Mouse (Mus musculus): ENCODE data around the gene Dapk3.

The Dapk3 gene

DNA sequence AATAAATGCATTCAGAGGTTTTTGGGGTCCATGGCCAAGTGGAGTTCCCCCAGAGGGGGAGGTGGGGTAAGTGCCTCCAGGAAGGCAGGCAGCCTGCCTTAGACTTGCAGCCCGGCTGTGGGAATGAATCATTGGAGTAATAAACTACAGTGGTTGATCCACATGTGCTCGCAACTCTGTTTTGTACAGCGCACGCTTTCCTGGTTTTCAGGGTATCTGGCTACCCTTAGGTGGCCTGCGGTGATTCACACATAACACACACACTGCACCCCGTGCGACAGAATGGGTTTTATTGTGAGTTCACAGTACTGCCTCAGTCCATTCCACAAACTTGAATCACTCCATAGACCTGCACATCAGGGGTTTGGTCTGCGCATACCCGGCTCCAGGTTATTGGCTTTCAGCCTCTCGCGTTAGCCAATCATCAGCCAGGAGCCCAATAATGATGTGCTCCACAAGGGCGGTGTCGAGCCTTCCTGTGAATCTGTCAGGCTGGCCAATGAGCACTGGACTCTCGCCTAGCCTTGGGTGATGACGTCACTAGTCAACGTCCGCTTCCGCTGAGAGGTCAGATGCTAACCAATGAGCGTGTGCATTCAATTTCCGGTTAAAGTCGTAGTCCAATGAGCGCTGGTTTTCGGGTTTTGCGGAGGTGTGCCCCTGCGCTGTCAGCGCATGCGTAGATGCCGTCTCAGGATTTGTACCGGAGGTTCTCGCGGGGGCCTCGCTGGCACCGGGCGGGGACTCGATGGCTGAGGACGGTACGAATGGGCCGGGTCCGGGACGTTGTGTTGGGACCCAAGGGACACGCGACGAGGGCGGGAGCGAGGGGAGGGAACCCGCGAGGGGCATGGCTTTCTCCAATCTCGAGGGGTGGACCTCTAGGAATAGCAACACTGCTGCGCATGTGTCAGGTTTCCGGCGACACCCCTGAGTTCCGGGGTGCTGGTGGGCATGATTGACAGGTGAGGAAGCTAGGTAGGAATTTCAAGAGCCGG is at the start of gene Dapk3:
TSS of gene Dapk3 (plus strand) at position 670 of the 998 bp plus-strand sequence.
- peak; percentile 99 for DNase-seq (ENCODE audit: extremely low spot score)

DNA sequence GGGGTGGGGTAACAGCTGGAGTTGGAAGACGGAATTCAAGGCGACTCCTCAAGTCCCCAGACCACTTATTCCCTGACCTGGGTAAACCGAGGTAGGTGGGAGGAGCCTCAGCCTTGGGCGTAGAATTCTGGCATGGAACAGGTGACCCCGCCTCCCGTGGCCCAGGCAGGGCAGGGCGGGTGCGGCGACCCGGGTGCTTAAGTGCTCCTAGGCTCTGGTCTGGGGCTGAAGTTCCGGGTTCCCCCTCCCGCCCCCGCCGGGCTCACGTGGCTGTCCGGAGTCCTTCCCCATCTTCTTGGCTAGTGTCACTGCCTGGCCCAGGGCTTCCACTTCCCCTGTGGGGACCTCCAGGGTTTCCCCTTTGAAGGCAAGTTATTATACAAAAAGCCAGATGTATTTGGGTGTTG is 48.6 kb upstream of the Dapk3 start:
- DNase-seq (ENCODE audit: extremely low spot score), result no peak

DNA sequence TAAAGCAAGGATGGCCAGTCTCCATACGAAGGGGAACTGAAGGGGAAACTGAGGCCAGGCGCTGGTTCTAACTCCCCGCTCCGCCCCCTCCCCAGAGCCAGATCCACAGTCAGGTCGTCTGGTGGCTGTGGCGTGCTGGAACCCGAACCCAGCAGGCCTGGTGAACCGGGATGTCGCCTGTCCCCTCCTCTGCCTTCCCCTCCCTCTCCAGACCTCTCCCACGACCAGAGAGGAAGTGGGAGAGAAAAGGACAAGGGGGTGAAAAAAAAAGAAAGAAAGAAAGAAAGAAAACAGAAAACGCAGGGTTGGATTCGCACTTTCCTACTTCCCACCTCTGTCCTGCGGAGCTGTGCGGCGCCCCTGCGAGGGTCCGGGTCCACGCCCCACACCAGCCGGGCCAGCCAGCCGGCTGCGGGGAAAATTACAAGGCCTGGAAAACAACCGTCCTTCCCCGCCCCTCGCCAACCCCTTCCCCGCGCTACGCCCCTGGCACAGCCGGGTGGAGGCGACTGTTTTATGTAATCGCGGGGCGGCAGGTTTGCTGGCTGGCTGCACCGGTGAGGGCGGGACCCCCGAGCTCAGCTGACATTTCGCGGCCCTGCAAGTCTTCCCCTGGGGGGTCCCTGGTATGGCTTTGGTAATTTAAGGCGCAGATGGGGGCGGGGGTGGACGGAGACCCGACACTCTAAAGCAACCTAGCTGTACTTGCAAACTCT is 47.7 kb upstream of the Dapk3 start, which contains the start of gene Zbtb7a:
TSS of gene Zbtb7a (plus strand) at position 255 of the 716 bp plus-strand sequence.
- peak; percentile 58 for DNase-seq (ENCODE audit: extremely low spot score)

DNA sequence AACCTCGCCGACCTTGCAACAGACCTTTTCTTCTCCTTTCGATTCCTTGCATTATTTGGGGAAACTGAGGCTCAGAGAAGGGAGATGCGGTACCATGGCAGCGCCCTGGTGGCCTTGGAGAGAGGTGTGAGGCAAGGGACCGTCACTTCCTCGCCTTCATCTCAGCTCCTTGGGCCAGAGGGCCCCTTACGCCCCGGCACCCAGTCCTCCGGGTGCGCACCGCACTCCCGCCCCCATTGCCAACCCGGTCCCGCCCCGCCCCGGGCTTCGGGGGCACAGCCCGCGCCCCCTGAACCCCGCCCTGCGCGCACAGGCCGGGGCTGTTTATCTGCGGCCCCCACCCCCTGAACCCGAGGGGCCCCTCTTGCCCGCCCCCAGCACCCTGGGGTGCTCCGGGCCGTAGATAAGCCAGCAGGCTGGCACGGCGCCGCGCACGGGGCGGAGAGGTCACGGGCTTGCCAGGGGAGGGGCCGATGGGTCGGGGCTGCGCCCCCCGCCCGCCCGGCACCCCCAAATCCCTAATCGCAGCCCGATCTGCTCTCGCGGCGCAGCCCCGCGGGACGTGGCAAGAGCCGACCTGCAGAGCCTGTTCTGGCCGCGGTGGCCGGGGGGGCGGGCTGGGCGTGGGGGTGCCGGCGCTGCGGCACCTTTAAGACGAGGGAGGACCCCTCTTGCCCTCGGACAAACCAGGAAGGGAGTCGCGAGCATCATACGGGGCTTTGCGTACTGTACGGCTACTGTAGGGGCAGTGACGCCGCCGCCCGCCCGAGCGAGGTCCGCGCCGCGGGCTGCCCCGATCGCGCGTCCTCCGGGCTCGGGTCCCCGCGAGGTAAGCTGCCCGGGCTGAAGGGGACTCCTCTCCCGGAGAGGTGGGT is 46.7 kb upstream of the Dapk3 start:
- DNase-seq (ENCODE audit: extremely low spot score), result peak; percentile 74

DNA sequence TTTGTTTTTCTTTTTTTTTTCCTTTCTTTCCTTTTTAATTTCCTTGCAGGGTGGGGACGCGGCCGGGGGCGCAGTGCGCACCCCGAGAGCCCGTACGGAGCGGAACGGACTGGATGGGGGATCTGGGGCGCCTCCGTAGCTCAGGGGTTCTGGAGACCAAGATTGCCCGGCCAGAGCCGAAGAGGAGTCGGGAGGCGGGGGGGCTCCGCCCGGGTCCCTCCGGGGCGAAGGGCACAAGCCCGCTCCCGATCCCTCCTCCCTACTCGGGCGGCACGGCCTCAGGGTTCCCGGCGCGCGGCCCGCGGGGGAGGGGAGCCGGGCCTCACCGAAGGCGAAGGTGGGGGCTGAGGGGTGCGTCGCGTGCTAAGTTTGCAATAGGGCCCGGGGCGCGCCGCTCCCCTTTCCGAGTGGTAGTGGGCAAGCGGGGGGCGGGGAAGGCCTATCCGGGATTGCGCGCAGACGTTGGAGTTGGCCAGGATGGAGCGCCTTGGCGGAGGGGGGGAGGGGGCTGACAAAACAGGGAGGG is 46.0 kb upstream of the Dapk3 start:
- DNase-seq (ENCODE audit: extremely low spot score), result peak; percentile 85

DNA sequence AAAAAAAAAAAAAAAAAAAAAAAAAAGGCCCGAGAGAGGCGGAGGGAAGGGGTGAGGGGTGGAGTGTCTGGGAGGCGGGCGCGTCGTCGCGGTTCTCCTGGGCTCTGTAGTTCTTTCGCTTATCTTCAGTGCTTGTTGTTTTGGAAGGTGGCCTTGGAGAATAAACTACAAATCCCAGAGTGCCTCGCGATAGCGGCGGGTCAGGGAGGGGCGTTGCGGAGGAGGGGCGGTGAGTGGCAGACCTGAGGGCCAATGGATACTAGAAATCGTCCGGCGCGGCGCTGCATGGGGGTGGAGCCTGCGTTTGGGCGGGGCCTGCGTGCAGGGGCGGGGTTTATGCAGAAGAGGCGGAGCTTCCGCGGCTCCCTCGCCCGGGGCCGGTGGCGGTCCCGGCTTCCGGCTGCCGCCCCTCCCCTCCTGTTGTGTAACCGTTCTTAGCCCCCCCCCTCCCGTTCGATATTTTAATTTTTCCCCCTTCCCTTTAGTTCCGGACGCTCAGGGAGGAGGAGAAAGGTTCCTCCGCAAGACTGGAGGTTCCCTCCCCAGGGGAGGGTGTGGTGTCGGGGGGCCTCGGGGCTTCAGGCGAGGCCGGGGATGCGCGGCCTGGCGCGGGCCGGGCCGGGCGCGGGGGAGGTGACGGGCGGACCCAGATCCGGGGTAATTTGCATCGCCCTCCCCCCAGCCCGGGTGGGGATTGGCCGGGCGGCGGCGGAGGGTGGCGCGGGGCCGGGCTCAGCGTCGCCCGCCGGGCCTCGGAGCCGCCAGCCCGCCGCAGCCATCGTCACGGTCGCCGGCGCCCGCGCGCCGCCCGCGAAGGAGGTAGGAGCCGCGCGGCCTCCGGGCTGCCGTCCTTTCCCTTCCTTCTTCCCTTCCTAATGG is 45.3 kb upstream of the Dapk3 start:
- peak; percentile 100 for DNase-seq (ENCODE audit: extremely low spot score)

DNA sequence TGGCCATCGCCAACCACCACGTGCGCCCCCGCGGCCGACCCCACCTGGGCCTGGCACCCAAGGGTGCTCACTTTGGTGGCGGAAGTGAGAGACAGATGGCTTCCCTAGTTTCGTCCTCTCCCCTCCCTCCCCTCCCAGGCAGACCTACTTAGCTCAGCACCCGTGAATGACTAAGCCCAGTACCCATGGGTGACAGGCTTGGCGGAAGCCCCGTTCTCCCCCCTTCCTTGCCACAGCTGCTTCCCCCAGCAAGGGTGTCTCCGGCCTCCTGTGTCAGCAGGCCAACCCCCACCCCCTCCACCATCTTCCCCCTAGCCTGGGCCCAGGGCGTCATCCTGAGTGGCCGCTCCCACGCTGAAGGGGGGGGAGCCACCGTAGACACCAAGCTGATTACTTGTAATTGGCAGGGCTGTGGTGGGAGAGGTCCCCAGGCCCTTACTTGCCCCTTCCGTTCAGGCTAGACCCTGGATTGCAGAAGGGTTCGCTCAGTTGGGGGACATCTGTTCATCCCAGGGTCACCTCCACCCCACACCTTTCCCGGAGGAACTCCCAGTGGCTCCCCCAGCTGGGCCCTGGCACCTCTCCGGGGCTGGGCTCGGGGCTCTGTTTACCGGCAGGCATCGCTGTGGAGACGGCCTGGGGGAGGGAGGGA is 44.5 kb upstream of the Dapk3 start:
- DNase-seq (ENCODE audit: extremely low spot score), result peak; percentile 61

DNA sequence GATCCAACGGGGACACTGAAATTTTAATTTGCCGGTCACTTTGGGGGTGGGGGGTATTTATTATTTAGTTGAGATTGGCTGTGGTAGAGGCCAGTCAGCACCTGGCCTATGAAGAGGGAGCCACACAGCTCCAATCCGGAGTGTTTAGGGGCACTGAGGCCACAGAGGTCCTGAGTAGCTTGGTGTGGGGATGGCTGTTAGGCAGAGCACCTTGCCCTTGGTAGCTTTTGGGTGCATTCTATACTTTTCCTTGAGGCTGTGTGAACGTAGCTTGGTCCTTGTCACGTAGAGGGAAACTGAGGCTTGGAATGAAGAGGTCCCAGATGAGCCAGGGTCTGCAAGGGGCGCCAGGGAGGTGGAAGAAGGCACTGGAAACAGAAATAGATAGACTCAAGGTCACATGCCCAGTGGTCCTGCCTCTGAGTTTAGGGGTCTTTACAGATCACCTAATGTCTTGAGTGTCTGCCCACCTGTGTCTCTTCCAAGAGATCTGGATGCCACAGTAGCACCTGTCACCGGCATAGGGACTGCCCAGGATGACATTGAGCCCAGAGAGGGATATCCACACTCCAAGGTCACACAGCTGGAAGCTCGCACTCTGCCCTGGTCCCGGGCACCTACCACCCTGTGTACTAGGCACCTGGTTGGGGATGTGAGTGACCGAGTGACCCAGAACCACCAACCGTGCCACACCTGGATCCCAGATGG is 43.8 kb upstream of the Dapk3 start:
- no peak for DNase-seq (ENCODE audit: extremely low spot score)

DNA sequence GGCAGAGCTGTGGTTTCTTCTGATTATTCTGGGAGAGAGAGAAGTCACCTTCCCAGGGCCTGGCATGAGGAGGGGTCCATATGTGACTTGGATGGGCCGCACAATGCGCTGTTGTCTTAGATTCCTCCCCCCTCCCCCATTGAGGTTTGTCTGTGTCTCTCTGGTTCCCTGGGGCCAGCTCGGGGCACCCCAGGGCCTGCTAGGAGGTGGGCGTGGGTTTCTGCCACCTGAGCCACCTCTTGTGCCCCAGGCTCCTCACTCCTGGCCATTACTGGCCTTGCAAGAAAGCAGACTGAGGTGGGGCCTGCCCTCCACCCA is 43.3 kb upstream of the Dapk3 start:
- no peak for DNase-seq (ENCODE audit: extremely low spot score)

DNA sequence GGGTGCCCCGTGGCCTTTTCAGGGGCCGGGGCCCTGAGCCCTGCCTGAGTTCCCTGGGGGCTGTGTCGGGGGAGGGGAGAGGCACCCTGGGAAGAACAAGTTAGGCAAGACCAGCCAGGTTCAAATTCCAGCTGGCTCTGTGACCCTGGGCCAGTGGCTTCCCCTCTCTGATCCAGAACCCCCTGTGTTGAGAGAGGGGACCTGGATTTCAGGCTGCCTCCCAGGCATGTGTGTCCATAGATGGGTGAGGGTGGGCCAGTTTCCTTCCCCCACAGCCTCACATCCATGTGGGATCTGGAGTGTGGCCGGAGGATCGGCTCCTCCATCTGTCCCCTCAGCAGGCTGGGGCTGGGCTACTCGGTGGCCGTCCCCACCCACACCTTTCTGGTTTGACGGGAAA is 42.8 kb upstream of the Dapk3 start:
- DNase-seq (ENCODE audit: extremely low spot score), result no peak

DNA sequence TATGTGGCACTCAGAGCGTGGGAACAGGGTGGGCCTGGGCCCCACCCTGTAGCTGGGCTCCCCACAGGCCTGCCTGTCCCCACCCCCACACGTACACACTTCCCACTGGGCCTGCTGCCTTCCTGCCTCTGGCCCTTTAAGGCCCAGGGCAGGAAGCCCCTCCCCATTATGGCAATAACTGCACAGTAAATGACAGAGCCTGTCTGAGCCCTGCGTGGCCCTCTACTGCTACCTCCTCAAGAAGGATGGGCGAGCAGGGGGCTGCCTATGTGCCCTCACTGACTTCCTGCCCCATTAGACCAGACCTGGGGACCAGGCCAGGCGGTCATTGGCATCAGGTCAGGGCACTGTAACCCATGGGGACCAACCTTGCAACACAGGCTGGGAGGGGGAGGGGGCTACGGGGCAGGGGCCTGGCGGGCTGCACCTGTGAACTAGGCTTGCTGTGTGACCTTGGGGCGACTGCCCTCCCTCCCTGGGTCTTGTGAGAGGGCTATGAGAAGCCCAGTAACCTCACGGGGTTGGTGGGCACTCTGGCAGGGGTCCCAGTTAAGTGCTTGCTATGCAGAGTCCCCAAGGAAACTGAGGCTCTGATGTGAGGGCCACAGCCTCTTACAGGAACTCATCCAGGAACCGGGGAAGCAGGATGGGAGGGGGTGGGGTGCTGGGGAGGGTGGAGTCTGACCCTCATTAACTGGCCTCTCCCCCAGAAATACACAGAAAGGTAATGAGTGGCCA is 41.9 kb upstream of the Dapk3 start:
- DNase-seq (ENCODE audit: extremely low spot score), result no peak

DNA sequence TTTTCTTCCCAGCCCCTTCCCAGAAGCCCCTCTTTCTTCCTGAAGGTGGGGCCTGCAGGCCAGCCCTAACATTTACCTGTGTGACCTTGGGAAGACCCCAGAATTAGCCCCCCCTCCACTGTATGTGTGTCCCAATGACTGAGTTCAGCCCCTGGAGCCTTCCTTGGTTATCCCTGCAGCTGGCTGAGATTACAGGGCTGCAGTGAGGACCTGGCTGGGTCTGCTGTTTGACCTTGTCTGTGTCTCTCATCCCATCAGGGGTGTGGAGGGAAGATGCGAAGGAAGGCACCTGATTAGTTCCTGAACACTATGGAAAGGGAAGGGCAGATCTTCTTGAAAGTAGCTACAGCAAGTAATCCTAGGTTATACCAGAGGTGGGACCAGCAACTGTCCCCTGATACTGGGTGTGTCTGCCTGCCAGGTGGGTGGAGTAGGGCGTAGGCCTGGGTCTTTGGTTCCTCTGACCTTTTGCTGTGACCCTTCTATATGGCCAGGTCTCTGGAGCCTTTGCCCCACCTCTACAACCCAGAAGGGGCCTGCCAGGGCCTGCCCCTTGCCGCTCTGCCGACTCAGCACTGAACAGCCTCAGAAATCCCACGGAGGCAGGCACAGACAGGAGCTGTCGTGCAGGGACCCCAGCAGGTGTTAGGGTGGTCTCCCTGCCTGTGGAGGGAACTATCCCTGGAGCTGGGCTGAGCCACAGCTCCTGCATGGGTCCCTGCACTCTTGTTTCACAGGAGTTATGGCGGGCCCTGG is 41.2 kb upstream of the Dapk3 start:
- no peak for DNase-seq (ENCODE audit: extremely low spot score)

DNA sequence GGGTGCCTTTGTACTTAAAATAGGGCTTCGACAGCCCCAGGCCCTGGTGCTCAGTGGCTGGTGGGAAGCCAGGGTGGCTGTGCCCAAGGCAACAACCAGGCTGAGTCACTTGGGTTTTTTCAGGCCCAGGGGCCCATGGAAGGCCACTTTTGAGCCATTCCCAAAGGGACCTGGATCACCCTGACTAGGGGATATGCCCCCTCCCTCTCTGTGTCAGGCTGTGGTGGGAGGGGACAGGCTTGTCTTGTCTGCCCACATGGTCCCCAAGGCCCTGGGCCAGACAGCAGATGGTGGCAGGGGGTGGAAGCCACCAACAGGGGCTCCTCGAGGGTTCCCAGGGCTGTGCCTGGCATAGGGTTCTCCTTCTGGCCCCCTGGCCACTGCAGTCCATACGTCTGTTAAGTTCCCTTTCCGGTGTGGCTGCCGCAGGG is 40.2 kb upstream of the Dapk3 start:
- DNase-seq (ENCODE audit: extremely low spot score), result no peak

DNA sequence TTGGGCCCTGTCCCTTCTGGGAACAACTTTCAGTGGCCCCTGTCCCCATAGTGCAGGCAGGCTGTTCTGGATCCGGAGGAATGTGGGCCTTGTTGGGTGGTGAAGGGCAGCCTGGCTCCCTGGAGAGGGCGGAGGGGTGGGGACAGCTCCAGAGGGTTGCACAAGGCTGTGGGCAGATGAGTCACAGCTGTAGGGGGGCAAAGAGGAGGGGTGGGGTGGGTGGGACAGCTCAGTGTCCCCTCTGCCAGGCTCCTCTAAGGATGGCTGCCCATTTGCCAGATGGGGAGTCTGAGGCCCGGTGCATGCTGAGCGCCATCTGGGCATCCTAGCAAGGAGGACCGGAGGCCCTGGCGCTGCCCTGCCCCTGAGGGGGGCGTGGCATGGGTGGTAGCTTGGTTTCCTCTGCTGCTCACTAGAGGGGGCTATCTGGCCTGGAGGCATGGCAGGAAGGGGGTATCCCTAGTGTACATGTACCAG is 39.6 kb upstream of the Dapk3 start:
- DNase-seq (ENCODE audit: extremely low spot score), result no peak

DNA sequence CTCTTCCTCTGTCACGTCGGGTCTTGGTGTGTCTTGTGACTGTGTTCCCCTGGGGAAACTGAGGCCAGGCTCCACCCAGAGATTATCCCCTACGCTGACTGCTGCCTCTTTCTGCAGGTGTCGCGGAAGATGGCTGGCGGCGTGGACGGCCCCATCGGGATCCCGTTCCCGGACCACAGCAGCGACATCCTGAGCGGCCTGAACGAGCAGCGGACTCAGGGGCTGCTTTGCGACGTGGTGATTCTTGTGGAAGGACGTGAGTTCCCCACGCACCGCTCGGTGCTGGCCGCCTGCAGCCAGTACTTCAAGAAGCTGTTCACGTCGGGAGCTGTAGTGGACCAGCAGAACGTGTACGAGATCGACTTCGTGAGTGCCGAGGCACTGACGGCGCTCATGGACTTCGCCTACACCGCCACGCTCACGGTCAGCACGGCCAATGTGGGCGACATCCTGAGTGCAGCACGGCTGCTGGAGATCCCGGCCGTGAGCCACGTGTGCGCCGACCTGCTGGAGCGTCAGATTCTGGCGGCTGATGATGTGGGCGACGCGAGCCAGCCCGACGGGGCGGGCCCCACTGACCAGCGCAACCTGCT is 38.9 kb upstream of the Dapk3 start:
- DNase-seq (ENCODE audit: extremely low spot score), result no peak

DNA sequence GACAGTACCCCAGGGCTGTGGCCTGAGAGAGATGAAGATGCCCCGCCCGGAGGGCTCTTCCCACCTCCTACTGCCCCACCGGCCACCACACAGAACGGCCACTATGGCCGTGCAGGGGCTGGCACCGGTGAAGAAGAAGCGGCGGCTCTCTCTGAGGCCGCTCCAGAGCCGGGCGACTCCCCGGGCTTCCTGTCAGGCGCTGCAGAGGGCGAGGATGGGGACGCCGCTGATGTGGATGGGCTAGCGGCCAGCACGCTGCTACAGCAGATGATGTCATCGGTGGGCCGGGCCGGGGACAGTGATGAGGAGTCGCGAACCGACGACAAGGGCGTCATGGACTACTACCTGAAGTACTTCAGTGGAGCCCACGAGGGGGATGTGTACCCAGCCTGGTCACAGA is 38.1 kb upstream of the Dapk3 start:
- no peak for DNase-seq (ENCODE audit: extremely low spot score)

DNA sequence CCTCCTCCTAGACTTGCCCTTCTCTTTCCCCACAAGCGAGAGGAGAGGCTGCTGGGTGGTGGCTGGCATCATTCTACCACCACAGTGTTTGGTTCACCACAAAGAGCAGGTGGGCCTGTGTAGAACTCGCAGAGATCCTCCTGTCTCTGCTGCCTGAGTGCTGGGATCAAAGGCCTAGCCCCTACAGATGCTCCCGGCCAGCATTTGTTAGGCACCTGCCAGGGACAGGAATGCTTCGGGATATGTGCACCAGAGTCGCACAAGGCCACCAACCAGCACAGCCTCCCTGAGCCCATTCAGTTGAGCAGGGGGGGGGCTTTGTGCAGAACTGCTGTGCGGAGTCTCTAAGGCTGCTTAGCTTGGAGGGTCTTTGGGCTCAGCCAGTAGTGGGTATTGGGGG is 37.5 kb upstream of the Dapk3 start:
- DNase-seq (ENCODE audit: extremely low spot score), result no peak

DNA sequence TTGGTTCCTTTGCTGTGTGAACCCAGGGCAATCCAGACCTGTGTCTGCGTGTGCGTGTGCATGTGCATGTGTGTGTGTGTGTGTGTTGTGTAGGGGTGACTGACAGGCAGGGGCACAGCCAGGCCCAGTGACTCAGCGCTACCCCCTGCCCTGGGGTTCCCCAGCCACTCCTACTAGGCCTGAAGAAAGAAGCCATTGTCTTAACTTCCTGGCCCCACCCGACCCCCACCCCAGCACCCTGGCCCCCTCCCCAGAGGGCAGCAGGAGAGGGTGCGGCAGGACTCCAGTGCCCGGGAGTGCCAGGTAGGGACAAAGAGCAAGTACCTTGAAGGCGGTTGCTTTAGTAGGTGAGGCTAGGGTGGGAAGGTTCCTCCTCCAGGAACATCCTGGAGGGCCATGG is 37.0 kb upstream of the Dapk3 start:
- no peak for DNase-seq (ENCODE audit: extremely low spot score)
